Mouse (Mus musculus) liver, embryonic 16.5 days (tissue): Measurements from ENCODE around the gene Hist3h2a. TPM values are rescaled to one million over a fixed set of nuclear protein-coding genes. Genes with fewer than 3 reads are reported as not detected.

Experiments used
- ATAC-seq: fragments of 200-750 bp; cut with Nextera tagmentation; 2 replicates; pipeline ENCODE4 v1.8.0; 2017; ENCODE audit warnings: low read depth, mild to moderate bottlenecking, moderate number of reproducible peaks, moderate library complexity
- H3K27ac ChIP-seq: fragments of 300-500 bp; sonication (generic); 2 replicates; pipeline ENCODE4 v1.5.1; 2014; ENCODE audit warnings: mild to moderate bottlenecking, low read length
- H3K27me3 ChIP-seq: fragments of 300-500 bp; sonication (generic); 2 replicates; pipeline ENCODE4 v1.6.1; 2014; ENCODE audit warnings: low read depth, low read length, mixed read lengths; ENCODE audit not compliant: control insufficient read depth, insufficient read depth
- H3K36me3 ChIP-seq: fragments of 300-500 bp; sonication (generic); 2 replicates; pipeline ENCODE4 v1.6.1; 2014; ENCODE audit warnings: mild to moderate bottlenecking; ENCODE audit not compliant: control insufficient read depth, insufficient read depth
- H3K4me1 ChIP-seq: fragments of 300-500 bp; sonication (generic); 2 replicates; pipeline ENCODE4 v1.6.1; 2014; ENCODE audit warnings: low read depth, low read length, mixed read lengths; ENCODE audit not compliant: control insufficient read depth
- H3K4me2 ChIP-seq: fragments of 300-500 bp; sonication (generic); 2 replicates; pipeline ENCODE4 v1.6.1; 2014; ENCODE audit warnings: low read depth, low read length, mixed read lengths
- H3K4me3 ChIP-seq: fragments of 300-500 bp; sonication (generic); 2 replicates; pipeline ENCODE4 v1.5.1; 2014; ENCODE audit warnings: low read depth, mild to moderate bottlenecking, low read length
- H3K9ac ChIP-seq: fragments of 300-500 bp; sonication (generic); 2 replicates; pipeline ENCODE4 v1.6.1; 2014; ENCODE audit warnings: low read depth, low read length
- H3K9me3 ChIP-seq: fragments of 300-500 bp; sonication (generic); replicated peaks from 2 replicates; pipeline ENCODE4 v1.6.1; 2016; ENCODE audit warnings: low read length; ENCODE audit not compliant: control insufficient read depth
- WGBS: fragments of 180-500 bp; shearing (Covaris S2); extraction: QIAGEN DNeasy Blood & Tissue Kit; methylation state at CpG from one replicate; pipeline ENCODE4 v1.1.7; 2014; ENCODE audit not compliant: insufficient replicate concordance; 5-methylcytosine and 5-hydroxymethylcytosine counted together
- polyA plus RNA-seq: library from polyadenylated mRNA; unstranded; fragments of >200 nt; fragmentation: Nextera tagmentation; extraction: Ambion mirVana; gene quantifications from 2 replicates; pipeline ENCODE4 v1.2.1, GENCODE M21; 2015

The Hist3h2a gene
- polyA plus RNA-seq, 1 experiment from 2014 or later, result 21.2 TPM

DNA sequence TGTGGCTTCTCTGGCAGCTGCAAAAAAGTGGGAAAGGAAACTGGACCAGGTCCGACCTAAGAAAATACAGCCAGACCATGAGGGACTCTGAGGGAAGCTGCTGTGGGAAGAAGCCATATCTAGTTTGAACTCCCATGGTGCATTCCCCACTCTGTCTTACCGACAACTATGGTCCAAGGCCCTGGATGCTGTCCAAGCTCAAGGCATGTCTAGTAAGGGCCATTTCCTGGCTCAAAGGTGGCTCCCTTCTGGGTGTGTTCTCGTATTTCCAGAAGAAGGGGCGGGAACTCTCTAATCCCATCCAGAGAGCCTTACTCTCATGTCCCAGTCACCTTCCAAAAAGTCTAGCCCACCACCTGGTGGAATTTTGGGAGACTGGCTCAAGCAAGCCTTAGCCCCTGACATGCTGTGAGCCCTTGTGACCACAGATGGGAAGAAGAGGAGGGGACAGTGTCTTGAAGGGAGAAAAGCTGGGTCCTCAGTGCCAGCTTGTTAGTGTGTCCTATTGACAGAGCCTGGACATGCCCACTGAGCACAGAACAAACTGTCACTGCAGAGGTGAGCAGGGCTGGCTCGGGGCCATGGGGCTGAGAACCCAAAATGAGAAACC, 26.0 kb downstream of the Hist3h2a start:
- 71% methylated on average over 5 of the region's 5 CpGs for WGBS
- H3K27me3 ChIP-seq, result no peaks in the 10 kb centered on the region
- ATAC-seq, result no peak
- H3K27ac ChIP-seq, result no peak overlapping the region
- H3K4me2 ChIP-seq, result peak overlapping the region; percentile 92
- H3K4me1 ChIP-seq, result peaks cover 33% of the 10 kb centered on the region
- peak overlapping the region; percentile 21; the same call in 1 of the 2 replicates for H3K4me3 ChIP-seq
- H3K36me3 ChIP-seq, result peaks cover 14% of the 10 kb centered on the region
- H3K9me3 ChIP-seq, result no peaks in the 10 kb centered on the region
- H3K9ac ChIP-seq, result peak overlapping the region; percentile 92; the same call in 1 of the 2 replicates

DNA sequence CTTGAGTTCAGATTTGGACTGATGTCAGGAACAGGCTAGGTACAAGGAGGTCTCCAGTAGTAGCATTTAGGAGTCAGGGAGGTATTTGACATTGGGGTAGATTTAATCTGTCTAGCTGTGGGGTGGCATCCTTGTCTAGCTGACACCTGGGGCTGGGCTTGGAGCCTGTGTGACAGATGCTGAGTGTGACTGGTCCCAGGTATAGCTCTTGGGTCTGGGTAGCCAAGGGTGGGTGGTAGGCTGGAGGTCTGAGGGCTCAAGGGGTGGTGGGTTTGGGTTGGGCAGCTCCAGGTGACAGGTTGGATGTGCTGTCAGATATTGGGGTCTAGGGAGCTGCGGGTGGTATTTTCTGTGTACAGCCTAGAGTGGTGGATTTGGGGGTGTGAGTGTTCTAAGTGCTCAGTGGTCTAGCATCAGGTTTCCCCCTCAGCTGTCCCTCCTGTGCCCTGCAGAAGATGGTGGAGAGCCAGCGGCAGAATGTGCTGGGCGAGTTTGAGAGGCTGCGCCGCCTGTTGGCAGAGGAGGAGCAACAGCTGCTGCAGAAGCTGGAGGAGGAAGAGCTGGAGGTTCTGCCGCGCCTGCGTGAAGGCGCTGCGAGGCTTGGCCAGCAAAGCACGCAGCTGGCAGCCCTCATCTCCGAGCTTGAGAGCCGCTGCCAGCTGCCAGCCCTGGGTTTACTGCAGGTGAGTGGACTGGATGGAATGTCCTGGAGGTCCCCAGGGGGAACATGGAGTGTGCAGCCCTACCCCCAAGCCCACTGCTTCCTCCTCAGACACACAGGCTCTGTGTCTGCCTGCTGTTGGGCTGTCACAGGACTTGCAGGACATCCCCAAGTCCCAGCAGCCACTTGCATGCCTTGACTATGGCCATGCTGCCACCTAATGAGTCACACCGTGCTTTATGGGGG, 27.3 kb downstream of the Hist3h2a start:
- no peak overlapping the region for H3K27ac ChIP-seq
- H3K36me3 ChIP-seq, result peaks cover 14% of the 10 kb centered on the region
- 53% methylated on average over 14 of the region's 14 CpGs for WGBS

DNA sequence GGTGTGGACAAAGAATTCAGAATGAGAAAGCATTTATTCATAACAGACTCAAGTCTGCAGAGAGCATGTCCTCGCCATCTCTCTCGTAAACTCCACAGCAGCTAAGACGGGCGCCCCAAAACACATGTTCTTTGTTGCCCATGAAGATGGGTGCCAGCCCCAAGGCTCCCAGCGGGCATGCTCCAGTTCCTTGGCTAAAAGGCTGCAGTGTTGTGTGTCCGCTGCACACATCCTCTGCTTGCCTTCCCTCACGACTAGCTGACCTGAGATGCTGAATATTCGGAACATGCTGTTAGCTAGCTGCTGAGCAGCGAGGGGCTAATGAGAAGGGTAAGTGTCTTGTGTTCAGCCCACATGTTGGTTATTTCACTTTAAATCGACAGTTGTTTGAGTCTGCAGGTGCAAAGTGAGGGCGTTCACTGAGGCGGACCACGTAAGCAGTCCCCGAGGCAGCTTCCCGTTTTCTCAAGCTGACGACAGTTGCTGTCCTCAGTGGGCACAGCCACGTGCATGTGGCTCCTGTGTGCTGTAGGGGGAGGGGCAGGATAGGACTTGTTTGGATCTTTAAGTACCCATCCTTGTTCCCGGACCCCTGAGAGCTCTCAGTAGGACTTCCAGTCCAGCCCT, 28.1 kb downstream of the Hist3h2a start:
- Histone ChIP-seq H3K4me3 (no peak overlapping the region), H3K9me3 (no peaks in the 10 kb centered on the region), H3K27me3 (no peaks in the 10 kb centered on the region), H3K9ac (no peak overlapping the region), H3K36me3 (peaks cover 17% of the 10 kb centered on the region), H3K27ac (no peak overlapping the region), H3K4me2 (no peak overlapping the region), H3K4me1 (peaks cover 33% of the 10 kb centered on the region)
- no peak for ATAC-seq
- 61% methylated on average over 18 of the region's 18 CpGs for WGBS

More for the DNA sequence above, 27.3 kb downstream of the Hist3h2a start:
- ATAC-seq, result no peak
- H3K9me3 ChIP-seq, result no peaks in the 10 kb centered on the region
- H3K4me2 ChIP-seq, result no peak overlapping the region
- no peaks in the 10 kb centered on the region for H3K27me3 ChIP-seq
- H3K4me3 ChIP-seq, result no peak overlapping the region
- H3K4me1 ChIP-seq, result peaks cover 36% of the 10 kb centered on the region
- no peak overlapping the region for H3K9ac ChIP-seq

DNA sequence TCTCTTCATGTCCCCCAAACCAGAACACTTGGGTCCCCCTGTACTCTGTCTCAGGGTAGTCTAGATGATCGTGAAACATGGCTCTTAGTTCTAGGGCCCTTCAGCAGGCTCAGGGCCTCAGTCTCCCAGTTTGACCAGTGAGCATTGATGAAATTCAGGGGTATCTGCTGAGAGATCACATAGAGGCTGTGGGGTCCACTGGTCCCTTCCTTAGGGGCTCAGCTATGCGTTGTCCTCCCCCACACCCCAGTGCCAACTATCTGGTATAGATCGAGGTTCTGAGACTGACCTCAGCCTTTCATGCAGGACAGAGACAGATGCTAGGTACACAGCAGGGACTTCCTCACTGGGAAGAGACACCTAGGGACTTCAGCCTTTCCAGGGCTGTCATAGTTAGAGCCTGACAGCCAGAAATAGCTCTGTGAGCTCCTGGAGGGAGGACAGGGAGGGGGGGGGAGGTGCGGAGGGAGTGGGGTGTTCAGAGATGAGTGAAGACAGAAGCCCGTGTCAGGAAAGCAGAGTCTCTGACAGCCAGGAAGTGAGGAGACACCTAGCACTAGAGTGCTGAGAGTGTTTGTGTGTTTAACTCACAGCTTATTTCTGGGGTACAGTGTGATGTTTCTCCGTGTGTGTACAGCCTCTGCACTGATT, 29.3 kb downstream of the Hist3h2a start:
- Histone ChIP-seq H3K27me3 (no peaks in the 10 kb centered on the region), H3K27ac (no peak overlapping the region), H3K4me1 (peaks cover 29% of the 10 kb centered on the region), H3K9ac (no peak overlapping the region), H3K4me3 (no peak overlapping the region), H3K36me3 (peaks cover 20% of the 10 kb centered on the region), H3K4me2 (no peak overlapping the region), H3K9me3 (no peaks in the 10 kb centered on the region)
- 79% methylated on average over 6 of the region's 6 CpGs for WGBS
- no peak for ATAC-seq

DNA sequence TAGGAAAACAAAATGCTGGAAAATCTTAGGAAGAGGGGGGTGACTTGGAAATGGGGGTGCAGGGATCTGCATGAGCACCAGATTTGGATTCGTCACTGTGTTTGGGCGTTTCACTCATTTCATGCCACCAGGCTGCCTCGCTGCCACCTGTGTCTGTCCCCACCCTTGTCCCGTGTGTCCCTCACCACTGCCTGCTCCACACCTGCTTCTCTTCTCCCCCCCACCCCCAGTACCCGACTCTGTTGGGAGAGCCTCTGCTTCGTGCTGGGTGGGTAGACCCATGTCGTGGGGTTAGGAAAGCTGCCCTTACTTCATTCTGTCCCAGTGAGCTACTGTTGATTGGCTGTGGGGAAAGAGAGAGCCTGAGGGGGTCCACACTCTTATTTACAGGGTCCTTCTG, 30.2 kb downstream of the Hist3h2a start:
- Histone ChIP-seq H3K27ac (no peak overlapping the region), H3K4me3 (no peak overlapping the region), H3K9me3 (no peaks in the 10 kb centered on the region), H3K36me3 (peaks cover 21% of the 10 kb centered on the region), H3K4me1 (peaks cover 21% of the 10 kb centered on the region), H3K4me2 (no peak overlapping the region), H3K9ac (no peak overlapping the region), H3K27me3 (no peaks in the 10 kb centered on the region)
- ATAC-seq, result no peak
- 84% methylated on average over 7 of the region's 7 CpGs for WGBS

DNA sequence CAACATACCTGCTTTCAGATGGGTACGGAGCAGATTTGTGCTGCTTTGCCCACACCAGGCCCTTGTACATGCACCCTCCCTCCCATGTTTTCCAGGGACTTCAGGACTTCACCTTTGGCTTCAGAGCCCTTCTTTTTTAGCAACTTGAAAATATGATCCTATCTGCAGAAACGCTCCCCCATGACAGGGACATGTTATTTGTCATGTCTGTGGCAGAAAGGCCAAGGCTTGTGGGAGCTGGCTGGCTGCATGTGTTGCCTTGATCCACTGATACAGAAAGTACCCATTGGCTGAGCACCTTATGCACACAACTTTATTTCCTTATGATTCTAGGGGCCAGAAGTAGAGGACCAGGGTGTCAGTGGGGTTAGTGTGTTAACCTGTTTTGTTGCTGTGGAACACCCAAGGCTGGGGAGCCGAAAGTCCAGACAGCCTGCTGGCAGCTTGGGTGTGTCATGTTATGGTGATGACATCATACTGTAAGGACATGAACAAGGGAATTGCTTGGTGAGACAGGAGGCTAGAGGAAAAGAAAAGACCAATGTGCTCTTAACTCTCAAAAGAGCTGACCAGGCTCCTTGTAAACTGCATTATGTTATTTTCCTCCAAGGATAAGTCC, 30.9 kb downstream of the Hist3h2a start:
- no peaks in the 10 kb centered on the region for H3K9me3 ChIP-seq
- peaks cover 13% of the 10 kb centered on the region for H3K4me1 ChIP-seq
- 84% methylated on average over 3 of the region's 3 CpGs for WGBS
- H3K4me2 ChIP-seq, result no peak overlapping the region
- no peak overlapping the region for H3K9ac ChIP-seq
- H3K27me3 ChIP-seq, result no peaks in the 10 kb centered on the region
- H3K27ac ChIP-seq, result no peak overlapping the region
- H3K36me3 ChIP-seq, result peaks cover 27% of the 10 kb centered on the region
- ATAC-seq, result no peak
- no peak overlapping the region for H3K4me3 ChIP-seq

DNA sequence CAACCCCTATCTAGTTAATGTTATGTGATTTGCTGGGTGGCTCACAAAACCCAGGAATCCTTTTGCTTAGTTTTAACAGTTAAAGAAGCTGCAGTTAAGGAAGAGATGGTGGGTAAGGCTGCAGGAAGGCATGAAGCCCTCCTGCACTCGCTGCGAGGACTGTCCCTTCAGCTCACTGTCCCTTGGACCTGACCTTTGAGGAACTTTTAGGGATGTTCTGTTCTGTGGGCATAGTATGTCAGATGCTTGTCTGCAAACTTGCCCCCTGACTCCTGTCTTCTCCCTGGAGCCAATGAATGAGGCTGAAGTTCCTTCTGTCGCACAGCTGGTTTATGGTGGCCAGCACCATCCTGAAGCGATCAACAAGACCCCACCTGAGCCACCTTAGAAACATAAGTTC, 34.7 kb downstream of the Hist3h2a start:
- peaks cover 16% of the 10 kb centered on the region for H3K4me1 ChIP-seq
- H3K36me3 ChIP-seq, result peaks cover 16% of the 10 kb centered on the region
- H3K9ac ChIP-seq, result no peak overlapping the region
- no peaks in the 10 kb centered on the region for H3K9me3 ChIP-seq
- H3K4me2 ChIP-seq, result no peak overlapping the region
- H3K27me3 ChIP-seq, result no peaks in the 10 kb centered on the region; the same call in 1 of the 2 replicates
- H3K4me3 ChIP-seq, result no peak overlapping the region
- no peak overlapping the region for H3K27ac ChIP-seq
- no peak for ATAC-seq
- 84% methylated on average over 4 of the region's 4 CpGs for WGBS

DNA sequence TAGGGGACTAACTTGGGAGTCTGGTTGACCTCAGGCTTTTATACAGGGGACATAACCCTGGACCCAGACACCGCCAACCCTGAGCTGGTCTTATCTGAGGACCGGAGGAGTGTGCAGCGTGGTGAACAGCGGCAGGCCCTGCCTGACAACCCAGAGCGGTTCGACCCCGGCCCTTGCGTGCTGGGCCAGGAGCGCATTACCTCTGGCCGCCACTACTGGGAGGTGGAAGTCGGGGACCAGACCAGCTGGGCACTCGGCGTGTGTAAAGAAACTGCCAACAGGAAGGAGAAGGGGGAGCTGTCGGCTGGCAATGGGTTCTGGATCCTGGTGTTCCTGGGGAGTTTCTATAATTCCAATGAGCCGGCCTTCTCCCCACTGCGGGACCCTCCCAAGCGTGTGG, 35.7 kb downstream of the Hist3h2a start:
- 82% methylated on average over 17 of the region's 17 CpGs for WGBS
- Histone ChIP-seq H3K36me3 (peaks cover 13% of the 10 kb centered on the region), H3K9ac (no peak overlapping the region), H3K4me3 (no peak overlapping the region), H3K4me2 (no peak overlapping the region), H3K9me3 (no peaks in the 10 kb centered on the region), H3K27ac (no peak overlapping the region), H3K4me1 (peaks cover 23% of the 10 kb centered on the region), H3K27me3 (peaks cover 4% of the 10 kb centered on the region)
- ATAC-seq, result no peak
